Mouse (Mus musculus): Measurements from ENCODE around the gene Gnaq. TPM values are rescaled to one million over a fixed set of nuclear protein-coding genes. Genes with fewer than 3 reads are reported as not detected.

The Gnaq gene
- polyA plus RNA-seq, 2 experiments from 2014 or later: 18.3 to 23.3 TPM

- peak; percentile 36 for ATAC-seq
Observed at GRCm38 (mm10) chr19:16204776-16205680, 72.4 kb downstream of the Gnaq start.

DNA sequence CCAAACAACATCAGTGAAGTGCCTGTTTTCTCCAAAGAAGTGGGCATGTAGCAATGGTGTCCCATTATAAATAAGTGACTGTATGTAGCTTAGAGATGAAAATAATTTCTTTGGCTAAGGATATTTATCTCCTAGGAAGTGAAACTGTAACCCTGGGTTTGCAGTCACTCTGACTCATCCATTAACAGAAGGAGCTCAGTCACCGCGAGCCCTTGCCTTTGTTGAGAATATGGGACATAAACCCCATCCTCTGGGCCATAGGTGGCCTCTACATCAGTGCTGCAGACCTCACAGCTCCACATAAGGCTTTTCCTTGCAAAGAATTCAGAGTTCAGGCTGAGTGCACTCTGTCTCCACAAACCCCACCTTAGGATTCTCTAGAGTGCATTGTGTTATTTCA is 77.0 kb downstream of the Gnaq start:
- ATAC-seq: no peak

DNA sequence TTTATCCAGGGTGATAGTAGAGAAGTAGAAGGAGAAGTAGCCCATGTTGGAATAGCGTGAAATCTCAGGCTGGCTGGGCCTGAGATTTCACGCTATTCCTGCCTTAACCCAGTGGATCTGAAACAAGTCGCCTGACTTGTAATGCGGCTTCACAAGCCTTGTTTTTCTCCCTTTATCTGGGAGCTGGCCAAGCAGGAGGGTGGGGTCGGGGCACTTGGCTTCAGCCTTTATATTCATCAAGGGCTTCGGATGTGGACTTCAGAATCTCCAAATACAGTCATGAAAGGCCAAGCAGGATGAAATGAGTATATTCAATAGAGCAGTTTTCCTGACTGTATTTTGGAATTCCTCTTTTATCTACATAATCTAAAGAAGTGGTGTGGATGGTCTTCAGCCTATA is 82.3 kb downstream of the Gnaq start:
- no peak for ATAC-seq

GRCm38 (mm10) chr19:16215430-16216016 is 82.9 kb downstream of the Gnaq start:
- no peak for ATAC-seq

DNA sequence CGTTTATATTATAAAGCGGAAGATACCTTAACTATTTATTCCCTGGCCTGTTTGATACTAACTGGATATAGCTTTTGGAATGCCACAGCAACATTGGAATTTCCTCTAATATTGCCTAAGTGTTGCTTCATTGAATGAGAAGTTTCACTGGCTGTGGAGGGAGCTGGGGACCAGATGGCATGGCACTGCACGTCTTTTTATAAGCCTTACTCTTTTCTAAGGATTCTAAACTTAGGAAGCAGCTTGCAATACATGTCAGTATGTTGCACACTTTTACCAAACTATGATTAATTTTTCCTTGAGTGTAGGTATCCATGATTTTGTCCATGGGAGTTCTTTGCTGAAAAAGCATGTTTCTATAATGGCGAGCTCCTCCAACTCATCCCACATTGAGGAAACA is 87.3 kb downstream of the Gnaq start:
- no peak for ATAC-seq

GRCm38 (mm10) chr19:16222526-16222925 is 89.9 kb downstream of the Gnaq start:
- ATAC-seq: no peak

- no peak for ATAC-seq
Observed at GRCm38 (mm10) chr19:16223126-16223525, 90.5 kb downstream of the Gnaq start.

- ATAC-seq: no peak
Observed at GRCm38 (mm10) chr19:16224831-16225230, 92.2 kb downstream of the Gnaq start.

DNA sequence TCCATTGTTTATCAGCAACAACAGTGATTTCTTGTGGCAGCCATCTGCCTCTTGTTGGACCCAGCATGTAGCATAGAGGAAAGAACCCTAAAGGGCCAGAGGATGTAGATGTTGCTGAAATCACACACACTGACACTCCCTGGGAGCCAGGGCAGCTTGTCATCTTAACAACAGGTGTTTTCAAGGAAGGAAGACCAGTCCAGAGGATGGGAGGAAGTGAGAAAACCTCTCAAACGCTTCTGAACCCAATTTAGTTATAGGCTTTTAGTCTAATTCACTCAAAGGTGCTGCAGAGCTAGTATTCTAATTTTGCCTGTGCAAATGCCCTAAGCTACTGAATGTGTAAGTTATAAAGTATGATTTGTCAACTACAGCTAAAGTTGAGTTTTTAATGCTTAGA is 99.0 kb downstream of the Gnaq start:
- no peak for ATAC-seq

DNA sequence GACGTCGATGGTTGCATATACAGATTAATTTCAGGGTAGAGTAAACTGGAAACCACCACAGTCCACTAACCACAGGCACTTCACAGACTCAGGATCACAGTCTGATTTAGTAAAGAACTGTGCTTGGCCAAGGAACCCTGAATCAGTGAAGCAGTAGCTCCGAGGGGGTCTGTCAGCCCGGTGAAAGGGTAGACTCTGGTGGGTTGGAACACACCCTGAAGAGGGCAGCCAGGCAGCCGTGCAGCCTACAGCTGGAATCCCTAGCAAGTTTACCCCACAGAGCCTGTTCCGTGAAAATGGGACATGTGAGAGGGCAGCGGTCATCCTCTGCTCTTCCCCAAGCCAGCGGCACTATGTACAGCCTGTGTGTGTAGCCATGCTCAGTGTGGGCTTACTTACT is 103.0 kb downstream of the Gnaq start:
- no peak for ATAC-seq

- no peak for ATAC-seq
Observed at GRCm38 (mm10) chr19:16237034-16237433, 104.4 kb downstream of the Gnaq start.

GRCm38 (mm10) chr19:16238072-16238471 is 105.4 kb downstream of the Gnaq start:
- no peak for ATAC-seq

DNA sequence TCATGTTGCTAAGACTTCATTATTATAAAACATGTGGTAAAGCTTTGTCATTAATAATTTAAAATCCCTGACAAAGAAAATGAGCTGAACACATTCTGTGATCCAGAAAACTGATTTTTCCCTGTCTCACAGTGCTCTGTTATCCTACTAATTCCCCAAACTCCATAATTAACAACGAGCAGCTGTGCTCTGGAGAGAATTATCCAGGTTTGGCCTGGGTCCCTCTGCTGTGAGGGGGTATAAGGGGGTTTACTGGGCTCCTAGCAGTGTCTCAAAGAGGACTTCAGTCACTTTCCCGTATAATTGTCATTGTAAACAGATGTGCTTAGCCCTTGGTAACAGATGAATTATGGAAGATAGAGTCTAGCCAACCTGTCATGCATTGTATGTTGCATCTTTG is 105.9 kb downstream of the Gnaq start:
- ATAC-seq: no peak

DNA sequence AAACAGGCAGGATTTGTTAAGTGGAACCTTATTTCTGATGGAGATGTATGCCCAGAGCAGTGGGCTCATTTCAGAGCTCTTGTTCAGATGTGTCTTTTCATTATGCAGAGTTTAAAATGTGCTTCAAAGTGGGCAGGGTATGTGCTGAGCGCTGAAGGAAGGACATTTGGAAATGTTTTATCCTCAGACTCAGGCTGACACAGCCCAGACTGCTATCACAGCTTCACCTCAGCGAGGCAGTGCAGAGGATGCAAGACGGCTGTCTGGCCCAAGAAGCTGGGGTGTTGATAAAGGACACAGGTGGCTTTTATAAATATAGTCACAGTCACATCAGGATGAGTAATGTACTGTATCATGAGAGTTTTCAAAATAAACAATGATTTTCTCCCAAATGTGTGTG is 110.1 kb downstream of the Gnaq start:
- ATAC-seq: no peak

DNA sequence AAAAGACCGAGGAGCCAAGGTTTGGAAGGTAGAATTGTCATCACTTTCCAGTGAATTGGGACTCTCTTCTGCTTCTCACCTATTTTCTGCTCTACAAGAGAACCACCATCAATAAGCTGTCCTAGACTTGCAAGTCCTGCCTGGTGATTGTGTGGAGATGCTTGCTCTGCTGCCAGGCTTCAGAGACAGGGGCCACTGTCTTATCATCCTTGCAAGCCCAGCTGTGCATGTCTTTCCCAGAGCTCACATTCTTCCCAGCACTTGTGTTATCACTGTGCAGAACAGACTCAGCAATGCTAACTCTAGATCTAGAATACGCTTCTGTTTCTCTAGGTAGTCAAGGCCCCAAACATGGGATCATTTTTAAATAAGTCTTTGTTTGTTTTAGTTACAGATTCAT is 116.4 kb downstream of the Gnaq start:
- ATAC-seq: no peak

DNA sequence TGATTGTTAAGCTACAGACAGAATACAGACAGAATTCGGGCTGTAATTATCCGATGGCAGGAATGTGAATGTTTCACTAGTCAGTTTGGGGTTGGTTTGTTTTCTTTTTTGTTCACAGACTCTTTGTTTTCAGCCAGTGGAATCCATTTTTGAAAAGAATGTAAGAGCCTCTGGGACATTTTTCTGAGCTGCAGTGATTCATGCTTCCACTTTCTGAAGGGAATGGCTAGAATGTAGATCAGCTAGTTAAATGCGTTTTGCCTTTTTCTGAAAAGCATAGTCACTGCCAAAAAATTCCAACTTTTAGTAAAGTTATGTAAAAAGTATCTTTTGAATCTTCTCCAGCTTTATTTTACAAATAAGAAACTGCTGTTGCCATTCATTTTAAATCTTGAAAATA is 118.3 kb downstream of the Gnaq start:
- ATAC-seq: no peak

DNA sequence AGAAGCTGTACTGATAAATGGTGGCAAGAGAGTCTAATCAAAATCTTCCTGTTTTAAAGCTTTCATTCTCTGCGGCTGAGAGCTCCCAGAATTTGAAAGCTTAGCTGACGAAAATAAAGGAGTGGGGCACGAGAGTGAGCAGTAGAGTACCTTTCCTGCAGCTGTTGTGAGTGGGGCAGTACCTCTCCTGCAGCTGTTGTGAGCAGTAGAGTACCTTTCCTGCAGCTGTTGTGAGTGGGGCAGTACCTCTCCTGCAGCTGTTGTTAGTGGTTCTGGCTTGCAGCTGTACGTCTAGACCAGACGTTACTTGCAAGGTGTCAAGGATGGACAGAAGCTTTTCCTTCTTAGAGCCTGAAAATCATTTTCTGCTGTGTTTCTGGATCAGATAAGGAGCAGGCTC is 119.2 kb downstream of the Gnaq start:
- ATAC-seq: no peak

DNA sequence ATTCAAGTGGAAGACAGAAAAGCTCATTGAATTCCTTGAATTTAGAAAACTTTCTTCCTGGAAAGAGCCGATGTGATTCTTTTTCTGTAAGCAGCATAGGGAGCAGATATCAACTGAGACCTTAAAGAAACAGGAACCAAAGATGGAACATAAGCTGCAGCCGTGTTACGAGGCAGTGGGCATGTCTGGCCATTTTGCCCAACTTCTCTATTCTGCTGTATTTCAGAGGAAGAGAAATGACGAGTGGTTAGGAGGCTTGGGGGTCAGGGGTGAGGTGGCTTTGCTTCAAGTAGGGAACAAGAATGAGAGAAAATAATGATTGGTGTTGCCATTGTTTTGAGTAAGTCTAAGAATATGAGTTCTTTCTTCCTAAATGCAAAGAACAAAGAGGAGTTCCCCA is 120.1 kb downstream of the Gnaq start:
- ATAC-seq: no peak

DNA sequence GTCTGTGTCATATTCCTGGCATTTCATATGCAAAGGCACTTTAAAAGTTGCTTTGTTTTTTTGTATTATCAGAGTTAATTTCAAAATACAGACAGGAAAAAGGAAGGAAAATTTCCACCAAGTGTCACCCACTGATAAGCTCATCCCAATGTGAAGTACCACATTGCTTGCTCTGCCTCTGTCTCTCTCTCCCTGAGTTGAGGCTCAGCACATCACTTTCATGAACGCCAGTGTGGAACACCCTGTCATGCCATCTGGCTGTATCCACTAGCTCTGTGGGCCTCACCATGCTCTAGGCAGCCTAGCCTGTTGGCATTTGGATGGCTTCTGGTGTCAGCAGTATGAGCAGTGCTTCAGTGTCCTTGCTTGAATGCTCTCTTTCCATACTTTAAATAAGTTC is 122.2 kb downstream of the Gnaq start:
- ATAC-seq: no peak

DNA sequence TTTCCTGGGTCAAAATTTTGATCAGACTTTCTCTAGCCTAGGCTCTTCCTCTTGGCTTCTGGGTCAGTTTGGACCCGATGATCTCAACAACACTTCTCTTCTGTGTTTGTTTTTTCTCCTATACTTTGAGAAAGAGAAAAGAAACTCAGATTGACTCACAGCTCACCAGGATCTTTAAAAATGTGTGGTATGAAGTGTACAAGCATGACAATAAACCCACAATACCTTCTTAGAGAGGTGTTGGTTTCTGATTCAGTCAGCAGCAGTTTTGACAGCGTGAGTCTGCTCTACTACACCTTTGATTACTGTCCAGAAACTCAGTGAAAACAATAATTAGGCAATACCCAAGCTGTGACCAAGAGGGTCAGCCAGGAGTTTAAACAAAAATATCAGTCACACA is 122.7 kb downstream of the Gnaq start:
- no peak for ATAC-seq

DNA sequence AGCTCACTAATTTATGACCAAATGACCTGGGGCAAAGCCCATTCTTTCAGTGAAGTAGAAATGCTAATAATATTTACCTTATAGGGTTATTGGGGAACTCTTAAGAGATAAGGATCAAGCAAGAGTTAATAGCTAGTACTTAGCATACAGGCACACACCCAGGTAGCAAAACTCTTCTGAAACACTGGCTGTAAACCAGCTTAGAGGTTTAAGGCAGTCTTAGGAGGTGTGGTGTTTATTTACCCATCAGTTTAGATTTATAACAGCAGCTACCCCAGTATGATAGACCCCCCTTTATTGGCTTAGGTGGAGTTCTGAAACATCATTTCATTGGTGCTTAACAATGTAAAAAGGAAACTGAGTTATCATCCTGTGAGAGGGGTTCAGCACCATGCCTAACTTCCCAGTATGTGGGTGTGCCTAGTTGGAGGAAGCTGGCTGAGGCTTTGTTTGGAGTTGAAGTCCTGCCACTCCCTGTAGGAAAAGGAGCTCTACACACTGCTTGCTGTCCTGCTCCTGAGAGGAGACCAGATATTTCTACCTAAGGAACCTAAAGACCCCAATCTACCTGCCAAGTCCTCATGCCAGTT is 126.2 kb downstream of the Gnaq start:
- ATAC-seq: no peak

- ATAC-seq: no peak
Observed at GRCm38 (mm10) chr19:16259786-16260434, 127.3 kb downstream of the Gnaq start.

DNA sequence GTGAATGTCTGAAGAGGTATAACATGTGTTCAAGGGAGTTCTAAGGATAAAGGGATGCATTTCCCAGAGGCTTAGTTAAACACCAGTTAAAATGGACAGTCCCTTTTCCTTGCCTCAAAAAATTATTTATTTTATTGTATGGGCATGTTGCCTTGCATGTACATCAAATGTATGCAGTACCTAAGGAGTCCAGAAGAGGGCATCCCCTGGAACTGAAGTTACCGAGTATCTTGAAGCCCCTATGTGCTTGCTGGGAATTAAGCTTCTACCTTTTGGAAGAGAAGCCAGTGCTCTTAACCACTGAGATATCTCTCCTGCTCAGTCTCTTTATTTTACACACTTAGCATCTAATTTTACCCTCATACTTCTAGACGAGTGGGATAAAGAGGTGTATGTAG is 127.8 kb downstream of the Gnaq start:
- ATAC-seq: no peak

GRCm38 (mm10) chr19:16260973-16261372 is 128.3 kb downstream of the Gnaq start:
- ATAC-seq: no peak

Measured in activated CD4-positive, CD25-positive, alpha-beta regulatory T cell, adult 4 months (primary cell).